Mouse (Mus musculus): ENCODE measurements around the gene Ube2b. TPM values are rescaled to one million over a fixed set of nuclear protein-coding genes. Genes with fewer than 3 reads are reported as not detected.

Ube2b gene
- total and polyA plus RNA-seq, 3 experiments, result 35.4 to 112 TPM; not detected in 1

- Histone ChIP-seq H3K36me3 (ENCODE audit: control insufficient read depth in 1 of 2, insufficient read depth in 2 of 2, low read length in 2 of 2) (peaks cover 0 to 6% of the 10 kb centered on the region in 2 experiments; a peak in 2 of 4 replicates), H3K9me3 (replicated peaks; ENCODE audit: insufficient read depth, low read length) (no peaks in the 10 kb centered on the region), H3K27me3 (ENCODE audit: control insufficient read depth in 1 of 2, insufficient read depth in 2 of 2, low read length in 2 of 2) (peaks cover 0 to 1% of the 10 kb centered on the region in 2 experiments; a peak in 1 of 4 replicates)
Observed at GRCm38 (mm10) chr11:51945548-51945947, 55.0 kb downstream of the Ube2b start.

GRCm38 (mm10) chr11:51944239-51944638, 56.3 kb downstream of the Ube2b start:
- DNase-seq (ENCODE audit: low read depth, low spot score), result no peak
- no peaks in the 10 kb centered on the region for H3K9me3 ChIP-seq (replicated peaks; ENCODE audit: insufficient read depth, low read length)
- TF ChIP-seq ZKSCAN1 (IDR thresholded peaks at IDR 0.05; ENCODE audit: low read depth, low read length) (no peak), NELFE (IDR thresholded peaks at IDR 0.05; ENCODE audit: low read depth, low read length) (no peak), BHLHE40 (IDR thresholded peaks at IDR 0.05; ENCODE audit: borderline replicate concordance, low read depth, low read length) (no peak), RCOR1 (IDR thresholded peaks at IDR 0.05; ENCODE audit: low read depth, low read length) (no peak), HCFC1 (IDR thresholded peaks at IDR 0.05; ENCODE audit: low read depth, low read length) (no peak), TAL1 (IDR thresholded peaks at IDR 0.05; ENCODE audit: low read length) (no peak), USF1 (IDR thresholded peaks at IDR 0.05; ENCODE audit: low read depth, low read length) (no peak), JUND (IDR thresholded peaks at IDR 0.05; ENCODE audit: low read depth, low read length) (no peak), ETS1 (IDR thresholded peaks at IDR 0.05; ENCODE audit: low read depth, low read length) (no peak), SIN3A (IDR thresholded peaks at IDR 0.05; ENCODE audit: low read length) (no peak), GATA1 (IDR thresholded peaks at IDR 0.05; ENCODE audit: low read depth, low read length) (no peak), CHD1 (IDR thresholded peaks at IDR 0.05; ENCODE audit: low read depth, low read length) (no peak), MYB (IDR thresholded peaks at IDR 0.05; ENCODE audit: low read depth, low read length) (no peak), SMC3 (IDR thresholded peaks at IDR 0.05; ENCODE audit: low read depth, low read length) (no peak)
- H3K4me1 ChIP-seq (ENCODE audit: control insufficient read depth in 1 of 2, insufficient read depth in 2 of 2, low read length in 2 of 2), result peaks cover 0 to 11% of the 10 kb centered on the region in 2 experiments; a peak in 2 of 4 replicates
- H3K27ac ChIP-seq (ENCODE audit: control insufficient read depth, low read depth, low read length), result no peak overlapping the region
- H3K79me2 ChIP-seq (ENCODE audit: control insufficient read depth, insufficient read depth, low read length, poor library complexity), result no peaks in the 10 kb centered on the region
- H3K27me3 ChIP-seq (ENCODE audit: control insufficient read depth in 1 of 2, insufficient read depth in 2 of 2, low read length in 2 of 2), result peaks cover 0 to 1% of the 10 kb centered on the region in 2 experiments; a peak in 1 of 4 replicates
- H3K36me3 ChIP-seq (ENCODE audit: control insufficient read depth in 1 of 2, insufficient read depth in 2 of 2, low read length in 2 of 2), result peaks cover 0 to 1% of the 10 kb centered on the region in 2 experiments; a peak in 2 of 4 replicates
- H3K4me3 ChIP-seq (ENCODE audit: control insufficient read depth in 1 of 2, insufficient read depth in 1 of 2, low read depth in 2 of 2, low read length in 2 of 2), result no peak overlapping the region
- no peak overlapping the region for H3K9ac ChIP-seq (ENCODE audit: control insufficient read depth, low read depth, low read length, poor library complexity, severe bottlenecking)

More at GRCm38 (mm10) chr11:51945548-51945947, 55.0 kb downstream of the Ube2b start:
- H3K79me2 ChIP-seq (ENCODE audit: control insufficient read depth, insufficient read depth, low read length, poor library complexity), result no peaks in the 10 kb centered on the region
- H3K4me3 ChIP-seq (ENCODE audit: control insufficient read depth in 1 of 2, insufficient read depth in 1 of 2, low read depth in 2 of 2, low read length in 2 of 2), result no peak overlapping the region
- H3K27ac ChIP-seq (ENCODE audit: control insufficient read depth, low read depth, low read length), result no peak overlapping the region
- no peak for DNase-seq (ENCODE audit: low read depth, low spot score)
- peaks cover 0 to 13% of the 10 kb centered on the region in 2 experiments; a peak in 2 of 4 replicates for H3K4me1 ChIP-seq (ENCODE audit: control insufficient read depth in 1 of 2, insufficient read depth in 2 of 2, low read length in 2 of 2)
- no peak overlapping the region for H3K9ac ChIP-seq (ENCODE audit: control insufficient read depth, low read depth, low read length, poor library complexity, severe bottlenecking)
- no peak for TF ChIP-seq EP300 (IDR thresholded peaks at IDR 0.05; ENCODE audit: low read depth in 1 of 2, low read length in 2 of 2)
- 0 out of 4 replicates have a peak, but pooled peaks of 1 of the 2 experiments have one; percentile 1 for TF ChIP-seq POLR2A (IDR thresholded peaks at IDR 0.05; ENCODE audit: control insufficient read depth in 1 of 2, insufficient read depth in 1 of 2, low read depth in 1 of 2, low read length in 2 of 2, poor library complexity in 1 of 2)
- TF ChIP-seq MAFK (IDR thresholded peaks at IDR 0.05; ENCODE audit: borderline replicate concordance, low read depth, low read length), result no peak
- TF ChIP-seq CTCF (IDR thresholded peaks at IDR 0.05 in 2 of 3, conservative IDR thresholded peaks at IDR 0.05 in 1 of 3; ENCODE audit: control insufficient read depth in 1 of 3, insufficient read depth in 1 of 3, low read depth in 2 of 3, low read length in 3 of 3, poor library complexity in 1 of 3, severe bottlenecking in 1 of 3), result no peak

All from MEL (cell line).